Mouse (Mus musculus): Measurements from ENCODE around the gene Proser3. TPM values are rescaled to one million over a fixed set of nuclear protein-coding genes. Genes with fewer than 3 reads are reported as not detected.

Proser3 gene
- polyA plus RNA-seq, 1 experiment from 2014 or later, result 2.0 TPM

DNA sequence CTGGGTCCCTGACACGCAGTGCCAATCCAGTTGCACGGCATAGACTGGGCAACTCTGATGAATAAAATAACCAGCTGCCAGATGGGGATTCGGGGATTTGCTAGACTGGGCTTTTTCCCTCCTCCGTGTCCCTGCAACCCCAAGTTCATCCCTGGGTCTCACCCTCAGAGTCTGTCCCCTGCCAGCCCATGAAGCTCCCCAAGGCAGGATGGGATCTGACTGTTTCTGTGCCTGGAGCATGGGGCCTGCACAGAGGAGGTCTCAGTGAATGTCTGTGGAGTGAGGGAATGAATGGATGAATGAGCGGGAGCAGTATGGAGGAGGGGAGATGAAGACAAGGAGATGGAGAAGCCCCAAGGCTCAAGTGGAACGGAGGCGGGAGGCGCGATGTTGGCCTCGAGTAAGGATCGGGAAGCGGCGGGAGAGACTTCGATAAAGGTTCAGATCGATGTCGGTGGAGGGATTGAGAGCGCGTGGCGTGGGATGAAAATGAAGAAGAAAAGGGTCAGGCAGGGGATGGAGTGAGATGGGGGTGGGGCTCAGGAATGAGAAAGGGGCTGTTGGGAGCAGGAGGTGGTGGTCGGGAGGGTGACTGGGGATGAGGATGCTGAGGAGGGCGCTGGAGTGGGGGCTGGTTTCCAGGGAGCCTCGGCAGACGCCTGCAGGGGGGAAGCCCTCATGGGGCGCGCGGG, 18.0 kb downstream of the Proser3 start:
- Histone ChIP-seq H3K9me3 (replicated peaks) (no peaks in the 10 kb centered on the region), H3K4me1 (replicated peaks) (peaks cover 41% of the 10 kb centered on the region), H3K36me3 (replicated peaks) (peaks cover 26% of the 10 kb centered on the region), H3K27me3 (peaks cover 7% of the 10 kb centered on the region; the same call in 1 of the 2 replicates), H3K4me2 (peak overlapping the region; percentile 99), H3K4me3 (replicated peaks) (peak overlapping the region; percentile 84), H3K27ac (replicated peaks) (peak overlapping the region; percentile 85), H3K9ac (peak overlapping the region; percentile 79)
- 17% methylated on average over 26 of the region's 26 CpGs for WGBS (ENCODE audit: insufficient replicate concordance)
- ATAC-seq (ENCODE audit: insufficient read depth), result no peak

DNA sequence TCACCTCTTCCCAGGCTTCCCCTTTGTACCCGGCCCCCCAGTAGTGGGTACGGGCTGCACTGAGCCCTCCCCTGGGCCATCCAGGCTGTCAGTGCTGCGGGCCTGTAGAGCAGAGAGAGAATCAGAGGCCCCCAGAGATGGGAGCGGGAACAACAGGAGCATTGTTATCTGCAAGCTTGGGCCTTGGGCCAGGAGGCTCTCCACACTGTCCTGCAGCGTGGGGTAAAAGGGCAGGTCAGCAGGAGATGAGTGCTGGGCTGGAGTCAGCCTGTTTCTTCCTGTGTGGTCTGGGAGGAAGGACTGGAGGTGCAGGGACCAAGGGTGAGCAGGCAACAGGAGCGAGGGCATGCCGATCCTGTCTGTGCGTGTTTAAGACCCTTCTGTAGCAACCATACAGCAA, 19.2 kb downstream of the Proser3 start:
- no peak overlapping the region for H3K4me3 ChIP-seq (replicated peaks)
- H3K9me3 ChIP-seq (replicated peaks), result no peaks in the 10 kb centered on the region
- peaks cover 38% of the 10 kb centered on the region for H3K36me3 ChIP-seq (replicated peaks)
- no peak overlapping the region for H3K9ac ChIP-seq
- peaks cover 7% of the 10 kb centered on the region; the same call in 1 of the 2 replicates for H3K27me3 ChIP-seq
- WGBS (ENCODE audit: insufficient replicate concordance), result 69% methylated on average over 8 of the region's 8 CpGs
- ATAC-seq (ENCODE audit: insufficient read depth), result no peak
- H3K27ac ChIP-seq (replicated peaks), result no peak overlapping the region
- H3K4me2 ChIP-seq, result no peak overlapping the region
- H3K4me1 ChIP-seq (replicated peaks), result peaks cover 41% of the 10 kb centered on the region

DNA sequence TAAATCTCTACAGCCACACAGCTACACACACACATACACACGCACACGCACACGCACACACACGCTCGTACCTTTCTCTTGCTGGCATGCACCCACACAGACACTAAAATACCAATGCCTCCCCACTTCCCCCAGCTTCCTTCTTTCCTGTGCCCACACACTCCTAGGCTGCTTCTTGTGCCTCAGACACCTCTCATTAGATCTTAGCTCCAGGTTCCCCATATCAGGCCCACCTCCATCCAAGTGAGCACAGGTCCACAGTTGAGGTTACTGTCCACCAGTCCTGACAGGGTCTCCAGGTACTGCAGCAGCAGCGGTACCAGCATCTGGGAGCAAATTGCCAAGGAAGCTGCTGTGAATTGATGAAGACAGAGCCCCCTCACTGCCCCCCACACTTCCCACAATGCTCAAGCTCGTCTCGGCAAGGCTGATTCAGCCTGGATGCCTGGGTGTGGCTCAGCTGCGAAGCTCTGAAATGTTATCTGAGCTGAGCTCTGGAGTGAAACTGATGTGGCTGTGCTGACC, 20.7 kb downstream of the Proser3 start:
- Histone ChIP-seq H3K4me1 (replicated peaks) (peaks cover 41% of the 10 kb centered on the region), H3K27me3 (peaks cover 7% of the 10 kb centered on the region; the same call in 1 of the 2 replicates), H3K27ac (replicated peaks) (no peak overlapping the region), H3K9me3 (replicated peaks) (no peaks in the 10 kb centered on the region), H3K4me2 (no peak overlapping the region), H3K9ac (no peak overlapping the region), H3K4me3 (replicated peaks) (no peak overlapping the region), H3K36me3 (replicated peaks) (peaks cover 50% of the 10 kb centered on the region)
- no peak for ATAC-seq (ENCODE audit: insufficient read depth)
- WGBS (ENCODE audit: insufficient replicate concordance), result 79% methylated on average over 9 of the region's 9 CpGs

DNA sequence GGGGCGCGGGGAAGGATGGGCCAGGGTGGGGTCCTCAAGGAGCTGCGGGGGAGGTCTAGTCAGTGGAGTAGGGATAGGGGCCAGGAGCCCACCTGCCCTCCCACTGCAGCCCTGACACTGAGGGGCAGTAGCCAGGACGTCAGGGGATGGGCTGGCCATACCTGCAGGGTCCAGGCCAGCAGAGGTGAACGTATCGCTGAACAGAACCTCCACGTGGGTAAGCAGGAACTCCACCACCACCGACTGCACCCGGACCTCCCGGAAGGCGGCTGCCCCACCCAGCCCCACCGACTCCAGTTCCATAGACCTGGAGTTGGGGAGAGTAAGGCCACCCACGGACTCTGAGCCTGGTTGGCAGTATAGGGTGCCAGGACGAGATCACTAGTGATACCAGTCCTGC, 25.1 kb downstream of the Proser3 start:
- Histone ChIP-seq H3K4me3 (replicated peaks) (no peak overlapping the region), H3K4me1 (replicated peaks) (peaks cover 4% of the 10 kb centered on the region; the same call in 1 of the 2 replicates), H3K9me3 (replicated peaks) (no peaks in the 10 kb centered on the region), H3K27ac (replicated peaks) (no peak overlapping the region), H3K9ac (no peak overlapping the region), H3K27me3 (no peaks in the 10 kb centered on the region), H3K36me3 (replicated peaks) (peaks cover 65% of the 10 kb centered on the region), H3K4me2 (no peak overlapping the region)
- no peak for ATAC-seq (ENCODE audit: insufficient read depth)
- 76% methylated on average over 14 of the region's 14 CpGs for WGBS (ENCODE audit: insufficient replicate concordance)

DNA sequence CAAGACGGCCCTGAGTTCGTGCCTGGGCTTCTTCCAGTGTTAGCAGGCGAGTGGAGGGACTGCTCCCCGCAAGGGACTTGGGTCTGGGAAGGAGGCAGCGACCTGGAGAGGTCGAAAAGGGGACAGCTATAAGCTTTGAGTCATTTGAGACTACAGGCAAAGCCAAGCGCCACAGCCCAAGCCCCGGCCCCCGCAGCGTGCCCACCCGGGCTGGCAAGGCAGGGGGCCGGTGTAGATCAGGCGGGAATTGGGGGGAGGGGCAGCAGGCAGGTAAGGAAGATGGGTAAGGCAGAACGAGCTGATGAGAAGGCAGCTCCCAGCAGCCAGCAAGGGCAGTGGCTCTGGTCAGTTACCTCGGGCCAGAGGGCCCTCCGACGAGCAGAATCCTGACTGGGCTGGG, 25.7 kb downstream of the Proser3 start:
- H3K9me3 ChIP-seq (replicated peaks), result no peaks in the 10 kb centered on the region
- no peaks in the 10 kb centered on the region for H3K4me1 ChIP-seq (replicated peaks)
- peaks cover 61% of the 10 kb centered on the region for H3K36me3 ChIP-seq (replicated peaks)
- H3K9ac ChIP-seq, result no peak overlapping the region
- H3K27me3 ChIP-seq, result no peaks in the 10 kb centered on the region
- WGBS (ENCODE audit: insufficient replicate concordance), result 67% methylated on average over 17 of the region's 17 CpGs
- H3K27ac ChIP-seq (replicated peaks), result no peak overlapping the region
- H3K4me2 ChIP-seq, result no peak overlapping the region
- no peak overlapping the region for H3K4me3 ChIP-seq (replicated peaks)
- no peak for ATAC-seq (ENCODE audit: insufficient read depth)

DNA sequence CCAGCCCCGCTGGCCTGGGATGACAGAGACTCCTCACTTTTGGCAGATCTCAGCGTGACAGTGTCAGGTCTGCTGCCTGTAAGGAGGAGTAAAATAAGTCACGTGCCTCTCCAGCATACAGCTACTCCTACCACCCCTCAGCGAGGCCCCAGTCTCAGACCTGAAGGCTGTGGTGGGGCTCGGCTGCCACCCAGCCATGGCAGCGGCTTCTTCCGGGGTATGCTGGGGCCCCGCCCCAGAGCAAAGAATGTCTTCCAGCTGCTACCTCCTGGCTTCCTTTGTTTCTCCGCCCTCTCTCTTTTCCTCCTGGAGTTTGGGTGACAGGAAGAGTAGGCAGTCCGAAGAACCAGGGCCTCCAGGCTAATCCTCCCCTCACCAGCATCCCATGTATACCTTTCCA, 26.1 kb downstream of the Proser3 start:
- peaks cover 61% of the 10 kb centered on the region for H3K36me3 ChIP-seq (replicated peaks)
- H3K4me2 ChIP-seq, result no peak overlapping the region
- no peaks in the 10 kb centered on the region for H3K4me1 ChIP-seq (replicated peaks)
- H3K27me3 ChIP-seq, result no peaks in the 10 kb centered on the region
- 56% methylated on average over 10 of the region's 10 CpGs for WGBS (ENCODE audit: insufficient replicate concordance)
- no peaks in the 10 kb centered on the region for H3K9me3 ChIP-seq (replicated peaks)
- no peak overlapping the region for H3K4me3 ChIP-seq (replicated peaks)
- no peak for ATAC-seq (ENCODE audit: insufficient read depth)
- H3K9ac ChIP-seq, result no peak overlapping the region
- H3K27ac ChIP-seq (replicated peaks), result no peak overlapping the region

DNA sequence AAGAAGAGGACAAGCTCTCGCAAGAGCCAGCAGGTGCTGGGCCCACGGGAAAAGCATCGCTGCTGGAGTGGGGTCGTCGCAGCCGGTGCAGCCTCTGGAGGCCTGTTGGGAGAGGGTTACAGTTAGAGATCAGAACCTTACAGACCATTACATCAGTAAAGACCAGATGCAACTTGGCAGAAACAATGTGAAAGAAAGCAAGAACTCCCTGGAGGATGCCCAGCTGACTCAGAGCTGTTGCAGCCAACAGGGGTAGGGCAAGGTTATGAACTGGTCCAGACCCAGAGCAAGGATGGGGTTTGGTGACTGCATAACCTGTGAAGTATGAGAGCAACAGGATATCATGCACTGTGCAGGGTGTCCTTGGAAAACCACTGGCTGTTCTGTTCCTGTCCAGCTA, 27.6 kb downstream of the Proser3 start:
- H3K4me2 ChIP-seq, result no peak overlapping the region
- no peaks in the 10 kb centered on the region for H3K9me3 ChIP-seq (replicated peaks)
- peaks cover 48% of the 10 kb centered on the region for H3K36me3 ChIP-seq (replicated peaks)
- no peak overlapping the region for H3K9ac ChIP-seq
- no peaks in the 10 kb centered on the region for H3K27me3 ChIP-seq
- WGBS (ENCODE audit: insufficient replicate concordance), result 74% methylated on average over 6 of the region's 6 CpGs
- no peak overlapping the region for H3K4me3 ChIP-seq (replicated peaks)
- H3K4me1 ChIP-seq (replicated peaks), result no peaks in the 10 kb centered on the region
- H3K27ac ChIP-seq (replicated peaks), result no peak overlapping the region
- no peak for ATAC-seq (ENCODE audit: insufficient read depth)

DNA sequence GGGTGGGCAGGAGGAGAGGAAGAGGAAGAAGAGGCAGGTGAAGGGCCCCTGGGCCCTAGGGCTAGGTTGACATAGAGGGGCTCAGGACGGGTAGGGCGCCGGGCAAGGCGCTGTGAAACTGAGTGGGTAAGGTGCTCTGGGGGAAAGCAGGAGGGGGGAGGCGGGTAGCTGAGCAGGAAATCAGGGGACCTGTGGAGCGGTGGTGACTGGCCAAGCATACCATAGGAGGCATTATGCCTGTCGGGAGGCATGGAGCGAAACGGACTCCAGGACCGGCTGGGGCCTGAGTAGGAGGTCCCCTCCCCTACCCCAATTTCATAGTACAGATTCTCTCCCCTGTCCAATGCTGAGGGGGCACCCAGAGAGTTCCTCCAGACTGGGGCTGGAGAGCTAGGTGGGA, 29.2 kb downstream of the Proser3 start:
- WGBS (ENCODE audit: insufficient replicate concordance), result 78% methylated on average over 10 of the region's 10 CpGs
- H3K36me3 ChIP-seq (replicated peaks), result peaks cover 32% of the 10 kb centered on the region
- H3K9ac ChIP-seq, result no peak overlapping the region
- H3K4me1 ChIP-seq (replicated peaks), result no peaks in the 10 kb centered on the region
- no peak overlapping the region for H3K4me3 ChIP-seq (replicated peaks)
- no peak for ATAC-seq (ENCODE audit: insufficient read depth)
- H3K9me3 ChIP-seq (replicated peaks), result no peaks in the 10 kb centered on the region
- H3K27ac ChIP-seq (replicated peaks), result no peak overlapping the region
- H3K4me2 ChIP-seq, result no peak overlapping the region
- no peaks in the 10 kb centered on the region for H3K27me3 ChIP-seq

DNA sequence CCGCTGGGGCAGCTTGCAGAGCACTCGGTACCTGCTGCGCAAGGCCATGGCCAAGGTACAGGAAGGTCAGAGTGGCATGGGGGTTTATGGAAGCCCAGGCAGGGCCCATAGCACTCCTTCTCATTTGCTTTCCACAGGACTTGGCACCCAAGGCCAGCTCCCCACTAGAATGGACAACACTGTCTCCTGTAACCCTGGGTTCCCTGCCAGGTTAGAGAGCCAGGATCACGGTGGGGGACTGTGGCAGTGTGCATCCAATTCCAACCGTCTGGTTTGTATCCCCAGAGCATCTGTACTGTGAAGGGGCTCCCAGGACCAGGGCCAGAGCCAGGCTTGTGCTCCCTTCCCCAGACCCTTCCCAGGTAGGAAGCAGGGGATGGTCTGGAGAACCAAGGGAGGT, 31.2 kb downstream of the Proser3 start:
- Histone ChIP-seq H3K4me3 (replicated peaks) (no peak overlapping the region), H3K36me3 (replicated peaks) (peaks cover 15% of the 10 kb centered on the region; the same call in 1 of the 2 replicates), H3K9me3 (replicated peaks) (no peaks in the 10 kb centered on the region), H3K27me3 (no peaks in the 10 kb centered on the region), H3K4me1 (replicated peaks) (no peaks in the 10 kb centered on the region), H3K9ac (no peak overlapping the region), H3K27ac (replicated peaks) (no peak overlapping the region), H3K4me2 (no peak overlapping the region)
- 70% methylated on average over 5 of the region's 5 CpGs for WGBS (ENCODE audit: insufficient replicate concordance)
- ATAC-seq (ENCODE audit: insufficient read depth), result no peak

DNA sequence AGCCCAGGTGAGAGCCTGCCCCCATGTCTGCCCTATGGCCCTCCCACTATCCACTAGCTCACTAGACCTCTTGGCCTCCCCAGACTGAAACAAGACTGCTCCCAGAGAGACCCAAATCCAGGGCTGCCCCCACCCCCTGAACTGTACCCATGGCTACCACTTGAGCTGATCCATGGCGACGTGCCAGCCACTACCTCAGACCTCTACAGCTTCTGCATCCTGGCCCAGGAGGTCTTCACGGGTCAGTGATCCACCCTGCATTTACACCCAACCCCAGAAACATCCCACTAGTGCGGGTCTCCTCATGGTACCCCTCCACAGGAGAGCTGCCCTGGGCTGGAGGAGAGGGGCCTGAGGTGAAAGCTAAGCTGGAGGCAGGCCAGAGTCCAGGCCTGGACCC, 31.7 kb downstream of the Proser3 start:
- Histone ChIP-seq H3K9ac (no peak overlapping the region), H3K36me3 (replicated peaks) (peaks cover 11% of the 10 kb centered on the region; the same call in 1 of the 2 replicates), H3K27ac (replicated peaks) (no peak overlapping the region), H3K4me3 (replicated peaks) (no peak overlapping the region), H3K4me2 (no peak overlapping the region), H3K9me3 (replicated peaks) (no peaks in the 10 kb centered on the region), H3K27me3 (no peaks in the 10 kb centered on the region), H3K4me1 (replicated peaks) (no peaks in the 10 kb centered on the region)
- no peak for ATAC-seq (ENCODE audit: insufficient read depth)
- 62% methylated on average over 4 of the region's 4 CpGs for WGBS (ENCODE audit: insufficient replicate concordance)

DNA sequence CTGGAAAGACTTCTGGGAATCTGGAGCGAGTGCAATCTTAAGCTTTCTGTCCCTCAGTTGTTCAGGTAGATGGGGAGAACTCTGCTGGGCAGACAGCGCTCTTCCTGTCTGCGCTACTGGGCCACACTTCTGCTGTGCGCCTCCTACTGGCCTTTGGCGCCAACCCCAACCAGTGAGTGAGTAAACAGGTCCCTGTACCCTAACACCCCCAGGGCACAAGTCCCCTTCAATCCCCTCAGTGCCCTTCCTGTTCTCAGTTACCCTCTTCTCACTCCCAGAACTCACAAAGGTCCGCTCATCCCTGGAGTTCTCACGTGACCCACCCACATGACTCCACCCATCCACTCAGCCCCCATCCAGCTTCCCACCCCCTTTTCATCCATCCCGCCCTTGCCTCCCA, 33.8 kb downstream of the Proser3 start:
- Histone ChIP-seq H3K27ac (replicated peaks) (no peak overlapping the region), H3K4me3 (replicated peaks) (no peak overlapping the region), H3K36me3 (replicated peaks) (no peaks in the 10 kb centered on the region), H3K9ac (no peak overlapping the region), H3K4me1 (replicated peaks) (no peaks in the 10 kb centered on the region), H3K9me3 (replicated peaks) (no peaks in the 10 kb centered on the region), H3K27me3 (no peaks in the 10 kb centered on the region), H3K4me2 (no peak overlapping the region)
- no peak for ATAC-seq (ENCODE audit: insufficient read depth)
- 39% methylated on average over 8 of the region's 8 CpGs for WGBS (ENCODE audit: insufficient replicate concordance)

Measured in liver, embryonic 15.5 days (tissue).